Mouse (Mus musculus) MEL-GATA-1-ER (cell line): Measurements from ENCODE around the gene Krtap2-4.
"Not testable (repeated sequence)": the region's sequence is repeated elsewhere in the genome, so short reads cannot be mapped to it uniquely, and the experiment has no call there.

Source experiments
- DNase-seq: peaks from one replicate; pipeline ENCODE4 v3.0.0-alpha.2; 2012; ENCODE audit warnings: low read depth; ENCODE audit errors: extremely low read depth

The Krtap2-4 gene

GRCm38 (mm10) chr11:99614796-99615363 lies at the start of gene Krtap2-4:
Gene Krtap2-4, minus strand, starts transcription at chr11:99614846.
- no peak for DNase-seq

- DNase-seq = no peak
Observed at GRCm38 (mm10) chr11:99662802-99663201, 48.2 kb upstream of the Krtap2-4 start.

DNA sequence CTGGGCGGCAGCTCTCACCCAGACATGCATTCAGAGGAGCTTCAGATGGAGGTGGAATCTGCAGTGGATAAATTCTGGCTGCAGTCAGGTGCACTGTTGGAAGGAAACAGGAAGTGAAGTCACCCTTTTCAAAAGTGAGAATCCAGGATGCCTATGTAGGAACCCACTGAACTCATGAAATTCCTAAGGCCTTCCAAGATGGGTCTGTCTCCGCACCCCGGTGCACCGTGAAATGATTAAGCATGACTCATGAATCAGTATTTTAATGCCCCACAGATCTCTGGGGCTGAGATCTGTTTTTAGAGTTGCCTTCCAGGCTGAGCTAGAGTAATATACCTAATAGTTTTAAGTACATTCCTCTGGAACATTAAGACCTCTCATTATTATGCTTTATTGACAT lies 44.6 kb upstream of the Krtap2-4 start:
- no peak for DNase-seq

DNA sequence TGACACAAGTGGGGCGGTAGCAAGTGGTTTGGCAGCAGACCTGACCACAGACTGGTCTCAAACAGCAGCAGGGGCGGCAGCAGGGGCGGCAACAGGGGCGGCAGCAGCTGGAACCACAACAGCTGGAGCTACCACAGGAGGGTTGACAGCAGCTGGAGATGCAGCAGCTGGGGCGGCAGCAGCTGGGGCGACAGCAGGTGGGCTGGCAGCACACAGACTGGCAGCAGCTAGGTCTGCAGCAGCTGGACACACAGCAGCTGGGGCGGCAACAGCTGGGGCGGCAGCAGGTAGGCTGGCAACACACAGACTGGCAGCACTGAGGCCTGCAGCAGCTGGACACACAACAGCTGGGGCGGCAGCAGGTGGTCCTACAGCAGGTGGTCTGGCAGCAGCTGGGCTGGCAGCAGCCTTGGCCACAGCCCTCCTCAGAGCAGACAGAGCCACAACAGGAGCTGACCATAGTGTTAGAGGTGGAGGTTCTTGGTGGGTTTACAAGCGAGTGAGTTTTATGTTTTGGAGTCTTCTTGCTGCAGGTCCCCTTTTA lies 43.9 kb upstream of the Krtap2-4 start, which contains the start of gene Gm11563:
TSS of gene Gm11563 (minus strand) at position 494 of the 544 bp plus-strand sequence.
- not testable (repeated sequence) for DNase-seq

DNA sequence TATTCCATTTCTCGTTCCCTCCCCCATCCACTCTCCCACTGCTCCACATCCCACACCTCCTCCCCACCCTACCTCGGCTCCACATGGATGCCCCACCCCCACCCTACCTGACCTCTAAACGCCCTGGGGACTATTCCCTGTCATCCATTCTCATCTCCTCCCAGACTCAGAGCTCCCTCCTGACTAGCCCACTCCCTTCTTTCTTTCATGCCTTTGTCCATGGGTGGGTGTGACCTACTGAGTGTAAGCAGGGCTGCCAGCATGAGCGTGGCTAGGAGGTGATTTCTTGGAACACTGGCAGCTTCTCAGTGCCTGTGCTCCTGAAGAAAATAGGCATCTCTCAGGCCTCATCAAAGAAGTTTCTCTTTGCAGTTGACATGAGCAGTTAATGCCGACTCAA lies 42.4 kb upstream of the Krtap2-4 start:
- no peak for DNase-seq

DNA sequence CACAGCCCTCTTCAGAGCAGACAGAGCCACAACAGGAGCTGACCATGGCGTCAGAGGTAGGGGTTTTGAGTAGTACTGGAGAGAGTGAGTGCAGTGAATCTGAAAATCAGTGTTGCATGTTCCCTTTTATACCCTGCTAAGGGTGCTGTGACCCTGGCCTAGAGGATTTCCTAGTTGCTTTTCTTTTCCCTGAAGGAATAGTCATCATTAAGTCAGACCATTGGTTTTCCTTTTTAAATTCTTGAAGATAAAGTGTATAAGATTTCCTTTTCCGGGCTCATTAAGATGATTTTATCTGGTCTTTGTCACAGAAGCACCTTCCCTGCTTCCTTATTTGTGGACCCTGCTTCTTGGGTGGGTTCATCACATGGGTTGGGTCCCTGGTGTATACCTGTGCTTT lies 35.5 kb upstream of the Krtap2-4 start, which contains the start of gene Gm11555:
TSS of gene Gm11555 (minus strand) at position 101 of the 400 bp plus-strand sequence.
- DNase-seq = no peak

DNA sequence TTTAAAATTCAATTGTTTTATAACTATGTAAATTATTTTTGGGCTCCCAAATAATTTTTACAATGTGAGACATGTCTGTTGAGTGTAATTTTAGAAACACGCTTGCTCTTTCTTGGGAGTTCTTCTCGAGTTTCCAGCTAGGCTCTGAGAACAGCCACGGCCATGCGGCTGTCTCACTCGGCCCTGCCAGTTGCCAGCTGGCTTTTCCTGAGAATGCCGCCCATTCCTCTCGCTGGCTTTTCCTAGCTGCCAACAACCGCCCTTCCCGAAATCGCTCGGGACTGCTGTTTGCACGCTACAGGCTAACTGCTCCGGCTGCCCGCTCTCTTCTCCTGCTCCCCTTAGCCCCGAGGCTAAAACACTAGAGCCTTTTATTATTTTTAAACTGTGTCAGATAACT lies 31.8 kb upstream of the Krtap2-4 start:
- DNase-seq = no peak

- DNase-seq = no peak
Observed at GRCm38 (mm10) chr11:99644351-99644750, 29.7 kb upstream of the Krtap2-4 start.

DNA sequence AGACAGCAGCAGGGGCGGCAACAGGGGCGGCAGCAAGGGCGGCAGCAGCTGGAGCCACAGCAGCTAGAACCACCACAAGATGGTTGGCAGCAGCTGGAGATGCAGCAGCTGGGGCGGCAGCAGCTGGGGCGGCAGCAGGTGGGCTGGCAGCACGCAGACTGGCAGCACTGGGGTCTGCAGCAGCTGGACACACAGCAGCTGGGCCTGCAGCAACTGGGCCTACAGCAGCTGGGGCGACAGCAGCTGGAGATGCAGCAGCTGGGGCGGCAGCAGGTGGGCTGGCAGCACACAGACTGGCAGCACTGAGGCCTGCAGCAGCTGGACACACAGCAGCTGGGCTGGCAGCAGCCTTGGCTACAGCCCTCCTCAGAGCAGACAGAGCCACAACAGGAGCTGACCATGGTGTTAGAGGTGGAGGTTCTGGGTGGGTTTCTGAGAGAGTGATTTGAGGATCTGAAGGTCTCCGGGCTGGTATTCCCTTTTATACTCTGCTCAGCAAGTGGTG lies 29.0 kb upstream of the Krtap2-4 start, which contains the start of gene Krtap4-7:
TSS of gene Krtap4-7 (minus strand) at position 455 of the 505 bp plus-strand sequence.
- DNase-seq = not testable (repeated sequence)

DNA sequence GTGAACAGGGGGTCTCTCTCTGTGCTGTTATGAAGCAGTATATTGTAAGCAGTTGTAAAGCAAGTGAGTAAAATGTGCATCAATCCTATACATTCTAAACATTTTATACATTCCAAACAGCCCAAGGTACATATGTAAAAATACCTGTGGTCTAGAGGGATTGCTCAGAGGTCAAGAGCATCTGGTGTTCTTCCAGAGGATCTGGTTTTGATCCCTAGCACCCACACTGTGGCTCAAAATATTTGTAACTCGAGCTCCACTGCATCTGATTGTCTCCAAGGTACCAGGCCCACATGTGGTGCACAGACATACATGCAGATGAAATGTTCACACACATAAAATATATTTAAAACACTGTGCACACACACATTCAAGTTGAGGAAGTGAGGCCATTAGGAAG lies 26.3 kb upstream of the Krtap2-4 start:
- no peak for DNase-seq

GRCm38 (mm10) chr11:99637086-99637485 lies 22.4 kb upstream of the Krtap2-4 start:
- no peak for DNase-seq

GRCm38 (mm10) chr11:99634653-99635134 lies 20.0 kb upstream of the Krtap2-4 start, which contains the start of gene Krtap4-2:
Gene Krtap4-2, minus strand, starts transcription at chr11:99635084.
- no peak for DNase-seq

- no peak for DNase-seq
Observed at GRCm38 (mm10) chr11:99633293-99633692, 18.6 kb upstream of the Krtap2-4 start.

DNA sequence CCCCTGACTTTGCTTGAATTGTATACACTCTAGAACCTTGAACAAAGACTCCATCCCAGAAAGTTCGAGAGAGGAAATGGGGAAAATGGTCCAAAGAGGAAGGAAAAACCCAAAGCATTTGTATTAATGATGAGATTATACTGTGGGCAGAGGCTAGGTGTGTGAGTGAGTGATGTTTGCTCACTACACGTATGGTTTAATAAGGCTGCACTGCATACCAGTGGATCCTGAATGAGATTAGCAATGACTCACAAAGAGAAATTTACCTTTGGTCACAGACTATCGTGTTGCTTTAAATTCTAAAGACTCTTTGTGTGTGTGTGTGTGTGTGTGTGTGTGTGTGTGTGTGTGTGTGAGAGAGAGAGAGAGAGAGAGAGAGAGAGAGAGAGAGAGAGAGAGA lies 16.2 kb upstream of the Krtap2-4 start:
- no peak for DNase-seq

GRCm38 (mm10) chr11:99628138-99628537 lies 13.5 kb upstream of the Krtap2-4 start, which contains the start of gene Krtap4-1:
Gene Krtap4-1, minus strand, starts transcription at chr11:99628238.
- no peak for DNase-seq

DNA sequence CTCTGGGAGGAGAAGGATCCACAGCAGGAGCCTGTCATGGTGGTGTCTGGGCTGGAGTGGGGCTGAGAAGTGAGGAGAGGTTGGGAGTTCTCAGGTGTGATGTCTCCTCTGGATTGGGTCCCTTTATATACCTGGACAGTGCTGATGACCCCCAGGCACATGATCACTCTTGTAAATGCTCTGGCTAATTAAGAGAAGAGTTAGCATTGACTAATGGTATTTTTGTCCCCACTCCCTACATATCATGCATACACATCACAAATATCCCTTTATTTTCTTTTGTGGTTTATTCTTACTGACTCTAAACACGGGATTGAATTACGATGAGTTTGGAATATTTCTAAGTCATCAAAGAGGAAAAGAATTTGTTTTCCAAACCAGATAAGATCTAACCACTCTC lies 5.7 kb upstream of the Krtap2-4 start, which contains the start of gene Gm11562:
TSS of gene Gm11562 (minus strand) at position 101 of the 400 bp plus-strand sequence.
- no peak for DNase-seq

DNA sequence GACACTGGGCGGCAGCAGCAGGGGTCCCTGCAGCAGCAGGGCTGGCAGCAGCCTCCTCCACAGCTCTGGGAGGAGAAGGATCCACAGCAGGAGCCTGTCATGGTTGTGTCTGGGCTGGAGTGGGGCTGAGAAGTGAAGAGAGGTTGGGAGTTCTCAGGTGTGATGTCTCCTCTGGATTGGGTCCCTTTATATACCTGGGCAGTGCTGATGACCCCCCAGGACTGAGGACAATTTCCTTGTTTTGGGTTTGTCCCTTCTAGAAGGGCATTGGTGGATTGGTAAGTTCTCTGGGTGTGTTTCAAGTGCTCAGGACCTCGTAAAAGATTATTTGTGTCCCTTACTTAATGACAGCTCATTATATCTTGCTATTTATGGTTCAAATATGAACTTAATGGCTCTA lies 4.6 kb downstream of the Krtap2-4 start, which contains the start of gene Gm11937:
TSS of gene Gm11937 (minus strand) at position 101 of the 400 bp plus-strand sequence.
- DNase-seq = not testable (repeated sequence)

GRCm38 (mm10) chr11:99609126-99609525 lies 5.5 kb downstream of the Krtap2-4 start:
- no peak for DNase-seq

- not testable (repeated sequence) for DNase-seq
Observed at GRCm38 (mm10) chr11:99603208-99603607, 11.4 kb downstream of the Krtap2-4 start, which contains the start of gene Gm11938. Gene Gm11938, minus strand, starts transcription at chr11:99603308.

DNA sequence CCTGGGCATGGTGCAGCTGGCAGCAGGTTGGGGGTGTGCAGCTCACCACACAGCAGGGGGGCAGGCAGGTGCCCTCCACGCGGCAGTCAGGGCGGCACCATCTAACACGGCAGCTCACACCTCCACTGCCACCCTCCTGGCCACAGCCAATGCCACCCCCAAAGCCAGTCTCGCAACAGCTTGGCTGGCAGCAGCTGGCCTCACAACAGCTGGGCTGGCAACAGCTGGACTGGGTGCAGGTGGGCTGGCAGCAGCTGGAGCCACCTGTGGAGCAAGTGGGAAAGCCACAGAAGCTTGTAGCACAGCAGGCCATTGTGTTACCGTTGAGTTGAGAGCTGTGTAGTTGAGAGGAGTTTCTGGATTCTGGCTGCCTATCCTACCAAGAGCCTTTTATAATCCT lies 16.9 kb downstream of the Krtap2-4 start, which contains the start of gene Krtap9-3:
TSS of gene Krtap9-3 (minus strand) at position 364 of the 400 bp plus-strand sequence.
- not testable (repeated sequence) for DNase-seq

DNA sequence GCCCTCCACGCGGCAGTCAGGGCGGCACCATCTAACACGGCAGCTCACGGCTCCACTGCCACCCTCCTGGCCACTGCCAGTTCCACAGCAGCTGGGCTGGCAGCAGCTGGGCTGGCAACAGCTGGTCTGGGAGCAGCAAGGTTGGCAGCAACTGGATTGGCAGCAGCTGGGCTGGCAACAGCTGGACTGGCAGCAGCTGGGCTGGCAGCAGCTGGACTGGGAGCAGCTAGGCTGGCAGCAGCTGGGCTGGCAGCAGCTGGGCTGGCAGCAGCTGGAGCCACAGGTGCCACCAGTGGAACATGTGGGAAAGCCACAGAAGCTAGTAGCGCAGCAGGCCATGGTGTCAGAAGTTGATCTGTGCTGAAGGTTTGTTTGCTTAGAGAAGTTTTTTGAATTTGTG lies 23.7 kb downstream of the Krtap2-4 start, which contains the start of gene Krtap1-3:
TSS of gene Krtap1-3 (minus strand) at position 359 of the 400 bp plus-strand sequence.
- DNase-seq = no peak

- no peak for DNase-seq
Observed at GRCm38 (mm10) chr11:99585096-99585495, 29.6 kb downstream of the Krtap2-4 start.
